Mouse (Mus musculus) v-Abl transformed pro-B cells (cell line): ENCODE data around the gene Cyba.

ENCODE experiments used
- in situ Hi-C, 2 experiments: fragments of 400-800 bp; cut with MboI; formaldehyde crosslinking; loops; one replicate each; pipeline ENCODE4 v1.15.1; 2025; ENCODE audit not compliant: unreplicated experiment in 2 of 2

Gene Cyba

DNA sequence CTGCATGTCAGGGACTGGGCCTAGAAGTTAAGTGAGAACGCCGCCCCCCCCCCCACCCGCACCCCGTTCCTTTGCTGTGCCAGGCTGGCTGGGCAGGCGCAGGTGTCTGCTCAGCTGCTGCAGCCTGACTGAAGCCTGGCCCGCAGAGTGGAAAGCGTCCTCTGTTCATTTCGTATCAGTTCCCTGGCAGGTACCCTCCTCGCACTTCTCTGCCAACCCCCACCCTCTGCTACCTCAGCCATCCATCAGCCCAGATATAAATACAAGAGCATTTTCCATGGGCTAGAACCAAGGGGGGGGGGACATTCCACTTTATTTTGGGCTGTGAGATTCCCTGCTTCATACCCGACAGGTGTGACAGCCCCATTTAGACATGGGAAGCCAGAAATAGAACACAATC lies 19.4 kb upstream of the Cyba start:
- in situ Hi-C loops: no loop called here

- in situ Hi-C loops: no loop called here
These were observed 18.5 kb upstream of the Cyba start for GRCm38 (mm10) chr8:122451161-122451703.

DNA sequence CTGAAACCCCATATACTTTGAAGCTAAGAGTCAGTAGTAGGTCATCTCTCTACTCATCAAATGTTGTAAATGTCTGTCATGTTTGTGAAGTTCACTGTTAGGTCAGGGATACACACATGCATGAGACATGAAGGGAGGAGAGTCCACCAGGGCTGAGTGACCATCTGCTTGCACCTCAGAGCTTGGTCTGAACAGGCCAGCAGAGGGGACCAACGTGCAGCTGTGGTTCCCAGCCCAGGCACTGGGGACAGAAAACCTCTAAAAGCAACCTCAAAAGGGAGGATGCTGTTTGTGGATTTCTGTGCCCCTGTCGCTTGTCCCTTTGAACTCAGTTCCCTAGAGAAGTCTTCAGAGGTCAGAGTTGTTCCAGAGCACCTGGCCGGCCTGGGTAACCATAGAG lies 12.5 kb upstream of the Cyba start:
- in situ Hi-C loops: loop anchor here (10.0 kb wide), 2 partner anchors 160 to 170 kb away; partner anchors contain the start of gene Zfpm1 (in 1 of the 2)

- in situ Hi-C loops: loop anchor here (5.0 to 10.0 kb wide), 3 partner anchors 103 to 169 kb away; partner anchors contain the start of gene Zfpm1 (in 1 of the 2)
These were observed 11.5 kb upstream of the Cyba start for GRCm38 (mm10) chr8:122444058-122444748.

GRCm38 (mm10) chr8:122443262-122444006 lies 10.7 kb upstream of the Cyba start, which contains the start of gene Mvd:
Gene Mvd, minus strand, starts transcription at chr8:122443422.
- in situ Hi-C loops: loop anchor here (5.0 to 10.0 kb wide), 3 partner anchors 104 to 169 kb away; partner anchors contain the start of gene Zfpm1 (in 1 of the 2)

GRCm38 (mm10) chr8:122442781-122443180 lies 10.1 kb upstream of the Cyba start:
- in situ Hi-C loops: loop anchor here (5.0 to 10.0 kb wide), 3 partner anchors 105 to 168 kb away; partner anchors contain the start of gene Zfpm1 (in 1 of the 2)

DNA sequence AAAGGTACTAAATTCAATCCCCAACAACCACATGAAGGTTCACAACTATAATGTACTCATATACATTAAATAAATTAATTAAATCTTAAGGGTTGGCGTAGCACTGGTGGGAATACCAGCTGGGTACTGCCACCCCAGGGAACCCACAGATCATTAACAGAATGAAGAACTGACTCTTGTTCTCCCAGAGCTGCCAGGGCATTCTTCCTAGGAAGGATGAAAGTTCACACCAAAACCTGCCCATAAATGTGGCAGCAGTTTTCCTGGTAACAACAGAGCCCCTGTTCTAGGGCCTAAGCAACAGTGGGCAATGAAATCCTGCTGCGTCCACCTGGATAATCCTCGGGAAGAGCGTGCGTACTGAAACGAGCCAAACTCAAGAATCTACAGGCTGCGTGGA lies 9.6 kb upstream of the Cyba start:
- in situ Hi-C loops: loop anchor here (5.0 to 10.0 kb wide), 3 partner anchors 105 to 168 kb away; partner anchors contain the start of gene Zfpm1 (in 1 of the 2)

DNA sequence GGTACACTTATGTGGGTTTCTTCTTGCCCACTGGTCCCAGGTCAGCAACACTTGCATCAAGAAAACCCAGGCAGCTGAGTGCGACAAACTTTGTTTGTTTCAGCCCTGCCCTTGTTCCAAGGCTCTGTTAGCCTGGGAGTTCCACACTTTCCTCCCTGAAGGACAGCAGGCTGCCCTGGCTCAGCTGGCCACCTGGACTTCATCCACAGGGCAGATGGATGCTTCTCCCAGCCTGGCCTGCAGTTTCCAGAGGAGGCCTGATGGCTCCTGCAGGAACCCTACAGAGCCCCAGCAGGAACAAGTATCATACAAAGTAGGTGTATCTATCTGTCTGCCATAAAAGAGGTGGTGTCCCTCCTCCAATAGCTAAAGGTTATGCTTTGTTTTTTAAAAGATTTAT lies 8.6 kb upstream of the Cyba start:
- in situ Hi-C loops: loop anchor here (5.0 to 10.0 kb wide), 3 partner anchors 106 to 167 kb away; partner anchors contain the start of gene Zfpm1 (in 1 of the 2)

DNA sequence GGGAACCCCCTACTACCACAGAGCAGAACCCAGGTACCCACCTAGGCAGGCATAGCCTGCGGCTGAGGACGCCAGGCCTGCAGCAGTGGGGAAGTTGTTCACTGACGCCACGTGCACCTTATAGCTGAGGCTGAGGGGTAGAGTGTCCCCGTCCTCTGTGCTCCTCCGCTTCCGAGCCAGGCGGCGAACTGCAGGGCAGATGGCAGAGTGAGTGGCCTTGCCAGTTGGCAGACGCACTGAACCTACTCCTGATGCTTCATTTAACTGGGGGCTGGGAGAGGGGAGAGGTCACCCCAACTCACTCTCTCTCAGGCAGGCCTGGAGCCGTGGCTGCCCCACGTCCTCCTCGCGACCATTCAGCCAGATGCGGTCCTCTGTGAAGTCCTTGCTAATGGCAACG lies 6.6 kb upstream of the Cyba start:
- in situ Hi-C loops: no loop called here

- in situ Hi-C loops: no loop called here
These were observed 5.1 kb upstream of the Cyba start for GRCm38 (mm10) chr8:122437708-122438331.

DNA sequence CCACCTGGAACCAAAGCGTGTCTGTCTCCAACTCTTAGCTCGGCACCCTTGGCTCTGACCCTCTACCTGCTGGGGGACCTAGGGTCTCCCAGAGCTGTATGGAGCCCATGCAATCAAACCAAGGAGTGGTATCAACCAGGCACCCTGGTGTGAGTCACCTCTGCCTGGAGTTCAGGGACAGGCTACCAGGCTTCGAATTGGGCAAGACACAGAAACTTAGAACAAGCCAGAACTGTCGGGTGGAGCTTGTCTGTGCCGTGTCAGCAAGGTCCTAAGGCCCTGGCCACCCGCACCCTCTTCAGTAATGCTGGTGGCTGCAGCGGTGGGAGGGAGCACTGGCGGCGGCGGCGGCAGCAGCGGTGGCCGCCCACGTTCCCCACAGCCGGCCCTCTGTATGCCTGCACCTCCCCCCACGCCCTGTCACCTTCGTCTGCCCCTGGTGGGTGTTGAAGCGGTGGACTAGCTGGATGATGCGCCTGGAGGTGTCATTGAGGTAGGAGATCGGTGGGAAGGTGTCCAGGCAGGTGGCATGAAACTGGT lies 3.9 kb upstream of the Cyba start:
- in situ Hi-C loops: no loop called here

DNA sequence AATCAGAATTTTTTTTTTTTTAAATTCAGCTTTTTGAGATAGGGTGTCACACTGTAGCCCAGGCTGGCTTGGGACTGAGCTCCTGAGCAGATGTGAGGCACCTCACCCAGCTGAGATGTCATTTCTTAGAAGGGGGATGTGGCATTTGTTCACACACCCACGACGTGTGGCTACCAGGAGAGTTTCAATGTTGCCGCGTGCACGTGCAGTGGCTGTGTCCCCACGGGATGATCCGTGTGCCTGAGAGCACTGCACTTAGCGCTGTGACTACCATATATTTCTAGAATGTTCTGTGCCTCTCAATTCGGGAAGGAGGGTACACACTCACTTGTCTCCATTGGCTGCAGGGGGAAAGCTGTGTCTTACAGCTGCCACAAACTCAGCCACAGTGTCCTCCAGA lies 3.4 kb upstream of the Cyba start:
- in situ Hi-C loops: no loop called here

DNA sequence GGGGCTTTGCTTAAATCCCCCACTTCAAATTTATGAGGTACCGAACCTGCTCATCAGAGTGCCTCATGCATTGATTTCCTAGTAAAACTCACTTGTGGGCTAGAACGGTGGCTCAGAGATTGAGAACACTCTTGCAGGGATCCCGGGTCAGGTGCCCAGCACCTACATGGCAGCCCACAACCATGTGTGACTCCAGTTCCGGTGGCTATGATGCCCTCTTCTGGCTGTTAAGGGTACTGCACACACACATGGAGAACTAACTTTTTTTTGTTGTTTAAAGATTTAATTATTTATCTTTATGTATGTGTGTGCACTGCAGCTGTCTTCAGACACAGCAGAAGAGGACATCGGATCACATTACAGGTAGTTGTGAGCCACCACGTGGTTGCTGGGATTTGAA lies 2.6 kb upstream of the Cyba start:
- in situ Hi-C loops: no loop called here

- in situ Hi-C loops: no loop called here
These were observed 657 bp upstream of the Cyba start for GRCm38 (mm10) chr8:122433269-122433905.

DNA sequence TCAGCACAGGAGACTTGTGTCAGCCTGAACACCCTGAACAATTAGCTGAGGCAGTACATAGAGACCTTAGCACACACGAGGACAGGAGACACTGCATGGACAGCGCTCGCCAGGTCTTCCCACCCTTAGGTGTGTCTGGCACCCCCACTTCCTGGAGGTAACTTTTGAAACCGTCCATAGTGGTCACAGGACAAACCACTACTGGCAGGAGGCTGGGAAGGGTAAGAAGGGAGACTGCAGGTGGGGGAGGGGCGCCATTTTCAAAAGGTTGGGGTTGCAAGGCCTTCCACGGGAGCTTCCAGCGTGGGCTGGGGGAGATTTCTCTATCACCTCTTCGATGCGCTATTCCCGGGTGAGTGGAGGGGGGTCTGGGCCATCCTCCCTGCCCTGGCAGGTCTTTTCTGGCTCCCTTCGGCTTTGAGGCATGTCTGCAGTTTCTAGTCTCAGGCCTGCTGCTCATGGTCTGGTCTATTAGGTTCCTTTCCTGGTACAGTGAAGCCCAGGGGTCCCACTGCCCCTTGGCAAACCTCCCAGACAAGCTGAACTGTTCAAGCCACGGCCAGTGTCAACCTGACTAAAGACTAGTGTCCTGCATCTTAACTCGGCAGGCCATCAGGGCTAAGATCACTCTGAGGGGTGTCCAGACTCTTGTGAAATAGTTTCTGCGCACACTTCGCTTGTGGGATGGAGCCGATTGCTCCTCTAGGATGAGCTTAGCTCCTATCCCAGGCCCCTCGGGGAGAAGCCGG lies 862 bp downstream of the Cyba start:
- in situ Hi-C loops: no loop called here

- in situ Hi-C loops: no loop called here
These were observed 2.1 kb downstream of the Cyba start for GRCm38 (mm10) chr8:122430646-122431045.

- in situ Hi-C loops: no loop called here
These were observed 2.6 kb downstream of the Cyba start for GRCm38 (mm10) chr8:122430058-122430636.

GRCm38 (mm10) chr8:122428163-122428562 lies 4.6 kb downstream of the Cyba start:
- in situ Hi-C loops: loop anchor here in 1 of 2 experiments (5.0 kb wide), 1 partner anchor 46 kb away; no protein-coding TSS in a partner anchor

DNA sequence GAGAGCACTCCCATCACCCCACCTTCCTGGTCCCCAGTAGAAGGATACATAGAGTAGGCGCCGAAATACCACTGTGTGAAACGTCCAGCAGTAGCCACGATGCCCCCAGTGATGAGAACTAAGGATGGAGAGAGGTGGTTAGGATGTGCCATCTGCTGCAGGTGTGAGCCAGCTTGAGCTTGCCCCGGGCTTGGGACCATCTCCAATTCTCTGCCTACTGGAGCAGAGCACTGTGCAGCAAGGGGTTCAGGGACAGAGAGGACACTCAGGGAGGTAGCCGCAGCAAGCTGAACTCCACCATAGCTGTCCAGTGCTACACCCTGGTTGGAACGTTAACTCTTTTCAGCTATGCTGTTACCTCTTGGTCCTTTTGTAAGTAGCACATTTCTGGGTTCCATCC lies 5.1 kb downstream of the Cyba start:
- in situ Hi-C loops: loop anchor here in 1 of 2 experiments (5.0 kb wide), 1 partner anchor 45 kb away; no protein-coding TSS in a partner anchor
